Comparison of ENCODE assay signal across 13 mouse cellular contexts in the genomic region with DNA sequence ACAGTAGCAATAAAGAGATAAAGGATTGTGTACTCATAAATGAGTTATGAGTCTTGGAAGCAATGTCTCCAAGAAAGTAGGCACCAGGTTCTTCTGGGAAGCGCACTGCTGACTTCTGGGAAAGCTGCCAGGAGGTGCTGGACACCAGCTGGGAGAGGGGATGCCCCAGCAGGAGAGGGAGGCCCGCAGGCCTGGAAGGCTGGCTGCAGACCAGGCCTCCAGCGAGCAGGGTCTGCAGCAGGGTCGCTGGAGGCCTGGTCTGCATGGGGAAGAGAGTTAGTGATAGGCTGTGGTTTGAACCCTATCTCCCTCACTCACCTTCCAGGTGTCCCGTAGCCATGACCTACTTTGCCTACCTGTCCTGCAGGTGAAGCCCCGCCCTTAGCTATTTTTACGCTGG.
DNase-seq lines count a peak whose midpoint lies in the region; ATAC-seq and TF ChIP-seq lines count a peak whose summit lies in the region.
"Had no signal": no experiment of that assay in that cellular context is flagged by ENCODE, and none has a peak within 500 bp of the region (broad histone marks: within the 10 kb centered on the region; RNA-seq: fewer than 3 reads in every experiment).

No protein-coding gene starts in this region.

- no peaks in the 10 kb centered on the region for H3K36me3 ChIP-seq in lung, postnatal 0 days (ENCODE audit: insufficient read depth, low read length)
- H3K36me3 ChIP-seq in stomach, embryonic 14.5 days (ENCODE audit: control insufficient read depth, insufficient read depth, low read length), result no peaks in the 10 kb centered on the region
- H3K36me3 ChIP-seq: liver, embryonic 12.5 days; midbrain, embryonic 12.5 days; neural tube, embryonic 15.5 days had no signal

- no peak overlapping the region for H3K9ac ChIP-seq in lung, postnatal 0 days (replicated peaks; ENCODE audit: low read depth)
- H3K9ac ChIP-seq in stomach, embryonic 14.5 days (replicated peaks; ENCODE audit: low read depth, low read length), result no peak overlapping the region
- H3K9ac ChIP-seq: liver, embryonic 12.5 days; midbrain, embryonic 12.5 days; neural tube, embryonic 15.5 days had no signal

- no peak overlapping the region for H3K27ac ChIP-seq in cerebellum, adult 2 months (ENCODE audit: insufficient read depth, low read length)
- H3K27ac ChIP-seq in lung, postnatal 0 days (ENCODE audit: low read length), result no peak overlapping the region
- H3K27ac ChIP-seq in stomach, embryonic 14.5 days (ENCODE audit: low read length), result no peak overlapping the region
- H3K27ac ChIP-seq: liver, embryonic 12.5 days; midbrain, embryonic 12.5 days; neural tube, embryonic 15.5 days had no signal

- 39% methylated on average over 7 of the region's 7 CpGs for WGBS in cerebellum, adult 2 months
- WGBS in lung, postnatal 0 days, result 41% methylated on average over 7 of the region's 7 CpGs
- WGBS in stomach, embryonic 14.5 days, result 51% methylated on average over 7 of the region's 7 CpGs

- H3K4me2 ChIP-seq in lung, postnatal 0 days (replicated peaks; ENCODE audit: low read depth, low read length), result no peak overlapping the region
- H3K4me2 ChIP-seq in stomach, embryonic 14.5 days (replicated peaks; ENCODE audit: low read depth, low read length), result no peak overlapping the region
- H3K4me2 ChIP-seq: liver, embryonic 12.5 days; midbrain, embryonic 12.5 days; neural tube, embryonic 15.5 days had no signal

- H3K9me3 ChIP-seq in lung, postnatal 0 days (ENCODE audit: low read length), result no peaks in the 10 kb centered on the region
- H3K9me3 ChIP-seq in stomach, embryonic 14.5 days (ENCODE audit: control insufficient read depth, low read depth, low read length), result no peaks in the 10 kb centered on the region
- H3K9me3 ChIP-seq: liver, embryonic 12.5 days; midbrain, embryonic 12.5 days; neural tube, embryonic 15.5 days had no signal

- H3K27me3 ChIP-seq in cerebellum, adult 2 months (ENCODE audit: control insufficient read depth, insufficient read depth, low read length), result no peaks in the 10 kb centered on the region
- no peaks in the 10 kb centered on the region for H3K27me3 ChIP-seq in lung, postnatal 0 days (replicated peaks; ENCODE audit: insufficient read depth, low read length)
- H3K27me3 ChIP-seq in stomach, embryonic 14.5 days (ENCODE audit: control insufficient read depth, insufficient read depth, low read length), result no peaks in the 10 kb centered on the region
- H3K27me3 ChIP-seq: liver, embryonic 12.5 days; midbrain, embryonic 12.5 days; neural tube, embryonic 15.5 days had no signal

- TF ChIP-seq CTCF in cerebellum, adult 2 months (IDR thresholded peaks at IDR 0.05; ENCODE audit: borderline replicate concordance, insufficient read depth, low read depth, low read length), result no peak
- TF ChIP-seq CTCF in lung, postnatal 0 days (IDR thresholded peaks at IDR 0.05), result no peak

- no peaks in the 10 kb centered on the region for H3K4me1 ChIP-seq in cerebellum, adult 2 months (ENCODE audit: control insufficient read depth, insufficient read depth, low read length)
- no peaks in the 10 kb centered on the region; the same call in 1 of the 2 replicates for H3K4me1 ChIP-seq in lung, postnatal 0 days (ENCODE audit: insufficient read depth, low read depth, low read length)
- peaks cover 7% of the 10 kb centered on the region for H3K4me1 ChIP-seq in stomach, embryonic 14.5 days (ENCODE audit: control insufficient read depth, insufficient read depth, low read length)
- H3K4me1 ChIP-seq: liver, embryonic 12.5 days had no signal

- peak; percentile 37 to 45 for DNase-seq in cerebellum, adult 2 months
- no peak for DNase-seq in cerebellum, adult 9-10 months
- peak; percentile 9 for DNase-seq in lung, postnatal 0 days (ENCODE audit: low spot score)
- no peak for DNase-seq in lung, postnatal 36 days
- DNase-seq in kidney, adult 8-10 months, result peak; percentile 42 to 52
- no peak for DNase-seq in spleen, postnatal 36 days (ENCODE audit: low spot score in 2 of 2)
- DNase-seq in layer of hippocampus, adult 18-20 months (ENCODE audit: low spot score in 2 of 2), result no peak
- DNase-seq: B cell, adult 2 months had no signal

- ATAC-seq in lung, postnatal 0 days, result no peak
- ATAC-seq in stomach, embryonic 14.5 days (ENCODE audit: insufficient number of reproducible peaks, insufficient read depth, low FRiP score, low read depth), result peak; percentile 58; the same call in 1 of the 2 replicates
- ATAC-seq: forebrain, embryonic 14.5 days; liver, embryonic 12.5 days had no signal

- H3K4me3 ChIP-seq in cerebellum, adult 2 months (replicated peaks; ENCODE audit: insufficient read depth, low read depth, low read length), result no peak overlapping the region
- no peak overlapping the region for H3K4me3 ChIP-seq in lung, postnatal 0 days (ENCODE audit: low read depth, low read length)
- no peak overlapping the region for H3K4me3 ChIP-seq in stomach, embryonic 14.5 days (ENCODE audit: low read depth, low read length)
- H3K4me3 ChIP-seq: liver, embryonic 12.5 days; midbrain, embryonic 12.5 days; neural tube, embryonic 15.5 days had no signal

- TF ChIP-seq POLR2A in cerebellum, adult 2 months (IDR thresholded peaks at IDR 0.05; ENCODE audit: borderline replicate concordance, insufficient read depth, low read length), result no peak

- no peak for TF ChIP-seq EP300 in lung, postnatal 0 days (IDR thresholded peaks at IDR 0.05)

Comparison
In these comparisons a context has a peak if more than half of its experiments do, and no peak if none do; other contexts are left out.
1. DNase-seq: peak in cerebellum, adult 2 months (2 of 2), lung, postnatal 0 days (single experiment) and kidney, adult 8-10 months (2 of 2); none in cerebellum, adult 9-10 months (single experiment), lung, postnatal 36 days (single experiment), spleen, postnatal 36 days (0 of 2) and layer of hippocampus, adult 18-20 months (0 of 2).